Mouse (Mus musculus) G1E (cell line): Measurements from ENCODE around the gene Itch. TPM values are rescaled to one million over a fixed set of nuclear protein-coding genes. Genes with fewer than 3 reads are reported as not detected.

ENCODE experiments used
- ATAC-seq: 2 replicates; pipeline ENCODE4 v1.8.0; 2016; ENCODE audit warnings: mild to moderate bottlenecking; ENCODE audit not compliant: insufficient number of reproducible peaks, poor library complexity, low FRiP score, severe bottlenecking; ENCODE audit errors: extremely low read depth
- DNase-seq: peaks from one replicate; pipeline ENCODE4 v3.0.0; 2012; ENCODE audit warnings: low spot score
- H3K27me3 ChIP-seq: 2 replicates; pipeline ENCODE4 v1.6.1; 2012; ENCODE audit warnings: mild to moderate bottlenecking, low read length, inconsistent platforms; ENCODE audit not compliant: insufficient read depth
- H3K36me3 ChIP-seq: replicated peaks from 2 replicates; pipeline ENCODE3; 2012; ENCODE audit warnings: mild to moderate bottlenecking, inconsistent platforms
- H3K4me1 ChIP-seq: 2 replicates; pipeline ENCODE4 v1.6.1; 2012; ENCODE audit warnings: low read depth, low read length, inconsistent platforms, mixed read lengths; ENCODE audit not compliant: insufficient read depth
- H3K4me3 ChIP-seq: 2 replicates; pipeline ENCODE4 v1.5.1; 2012; ENCODE audit warnings: low read depth, mild to moderate bottlenecking, inconsistent platforms, low read length, moderate library complexity, mixed read lengths
- H3K9me3 ChIP-seq: replicated peaks from 2 replicates; pipeline ENCODE4 v1.6.1; 2012; ENCODE audit warnings: inconsistent platforms
- CTCF ChIP-seq: IDR thresholded peaks from 2 replicates; pipeline ENCODE4 v1.5.1; 2012; ENCODE audit warnings: low read depth, low read length, inconsistent platforms, mixed read lengths
- GATA1 ChIP-seq: IDR thresholded peaks from 2 replicates; pipeline ENCODE4 v1.6.1; 2012; ENCODE audit warnings: borderline replicate concordance, low read length, inconsistent platforms, mixed read lengths
- GATA2 ChIP-seq: IDR thresholded peaks from 2 replicates; pipeline ENCODE4 v1.6.1; 2012; ENCODE audit warnings: low read depth, low read length, inconsistent platforms, borderline replicate concordance
- POLR2AphosphoS5 ChIP-seq: IDR thresholded peaks from 2 replicates; pipeline ENCODE4 v1.6.1; 2012; ENCODE audit warnings: low read depth, low read length, inconsistent platforms; ENCODE audit not compliant: insufficient replicate concordance
- TAL1 ChIP-seq: conservative IDR thresholded peaks from 2 replicates; pipeline ENCODE4 v1.6.1; 2012; ENCODE audit warnings: low read depth, low read length, inconsistent platforms, mixed read lengths
- polyA plus RNA-seq: library from polyadenylated mRNA; stranded (reverse); fragments of >175 nt; gene quantifications from 2 replicates; pipeline ENCODE4 v1.2.3, GENCODE M21; 2012
- total RNA-seq, 2 experiments: library from RNA; stranded (forward) in 1 of 2; stranded (reverse) in 1 of 2; fragments of 200-1000 nt in 1 of 2; fragments of >200 nt in 1 of 2; fragmentation: Nextera tagmentation in 1 of 2; gene quantifications; 2 replicates each; pipeline ENCODE4 v1.2.3; 2014 to 2017

Gene Itch
- total RNA-seq (2014; fragmentation: Nextera tagmentation): 65.6 and 66.5 TPM in 2 replicates
- total RNA-seq (2017): 53.9 and 63.4 TPM in 2 replicates
- polyA plus RNA-seq: 1.8 TPM in 2 replicates

GRCm38 (mm10) chr2:155133011-155133976, at the start of gene Itch:
Gene Itch, plus strand, starts transcription at chr2:155133509.
- H3K4me3 ChIP-seq: peak within 1 kb of the TSS; percentile 91
- ATAC-seq: peak; percentile 90
- peaks cover 25% of the 10 kb centered on the region for H3K4me1 ChIP-seq

DNA sequence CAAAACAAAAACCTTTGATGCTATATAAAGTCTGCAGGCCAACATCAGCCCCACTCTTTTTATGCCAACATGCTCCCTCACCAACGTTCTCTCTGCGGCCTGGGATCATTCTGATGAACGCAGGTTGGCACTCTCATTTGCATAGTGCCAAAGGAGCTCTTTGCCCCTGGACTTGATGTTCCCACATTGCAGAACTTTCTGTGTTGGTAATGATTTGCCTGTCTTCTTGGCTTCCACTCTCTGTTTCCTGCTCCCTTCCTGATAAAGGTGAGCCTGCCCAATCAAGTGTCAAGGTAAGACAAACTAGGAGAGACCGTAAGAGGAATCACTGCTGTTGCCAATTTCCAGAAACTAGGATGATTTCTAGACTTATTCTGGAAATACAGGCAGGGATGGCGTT, 48.8 kb upstream of the Itch start:
- ATAC-seq: no peak
- no peak overlapping the region for H3K4me3 ChIP-seq
- DNase-seq: no peak

More at GRCm38 (mm10) chr2:155133011-155133976, at the start of gene Itch:
- no peak for TF ChIP-seq TAL1
- TF ChIP-seq GATA1: no peak
- TF ChIP-seq CTCF: no peak
- TF ChIP-seq GATA2: no peak
- no peak for TF ChIP-seq POLR2AphosphoS5
- H3K27me3 ChIP-seq: peaks cover 10% of the 10 kb centered on the region; the same call in 1 of the 2 replicates
- H3K36me3 ChIP-seq: peaks cover 14% of the 10 kb centered on the region
- no peaks in the 10 kb centered on the region for H3K9me3 ChIP-seq
- DNase-seq: peak; percentile 92

DNA sequence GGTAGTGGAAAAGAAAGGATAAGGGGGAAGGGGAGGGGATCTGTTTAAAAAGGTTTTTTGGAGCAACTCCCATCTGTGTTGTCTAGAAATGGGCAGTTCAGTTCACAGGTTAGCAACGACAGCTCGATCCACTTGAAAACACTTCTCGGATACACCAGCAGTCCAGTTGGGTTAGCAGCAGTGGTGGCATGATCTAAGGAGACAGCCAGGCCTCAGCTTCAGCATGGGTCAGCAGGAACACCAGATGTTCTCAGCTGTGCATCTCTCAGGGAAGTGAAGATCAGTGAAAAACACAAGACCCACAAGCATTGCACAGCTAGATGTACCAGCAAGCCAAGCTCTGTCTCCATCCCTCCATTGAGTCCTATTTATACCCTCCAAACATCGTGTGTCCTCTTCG, 47.0 kb upstream of the Itch start:
- ATAC-seq: no peak
- no peaks in the 10 kb centered on the region for H3K36me3 ChIP-seq
- peaks cover 41% of the 10 kb centered on the region for H3K27me3 ChIP-seq
- H3K4me3 ChIP-seq: no peak overlapping the region
- DNase-seq: no peak
- no peak for TF ChIP-seq POLR2AphosphoS5
- TF ChIP-seq TAL1: no peak
- TF ChIP-seq GATA1: no peak
- no peak for TF ChIP-seq CTCF
- no peak for TF ChIP-seq GATA2
- no peaks in the 10 kb centered on the region for H3K9me3 ChIP-seq
- H3K4me1 ChIP-seq: 0 out of 2 replicates have a peak, but pooled peaks cover 3% of the 10 kb centered on the region

More for the DNA sequence above, 48.8 kb upstream of the Itch start:
- H3K27me3 ChIP-seq: peaks cover 37% of the 10 kb centered on the region
- H3K9me3 ChIP-seq: no peaks in the 10 kb centered on the region
- peaks cover 12% of the 10 kb centered on the region for H3K4me1 ChIP-seq
- H3K36me3 ChIP-seq: no peaks in the 10 kb centered on the region
- TF ChIP-seq GATA1 (no peak), CTCF (no peak), TAL1 (no peak), GATA2 (no peak), POLR2AphosphoS5 (no peak)

- Histone ChIP-seq H3K36me3 (no peaks in the 10 kb centered on the region), H3K4me3 (no peak overlapping the region), H3K27me3 (peaks cover 29% of the 10 kb centered on the region), H3K9me3 (no peaks in the 10 kb centered on the region), H3K4me1 (0 out of 2 replicates have a peak, but pooled peaks cover 3% of the 10 kb centered on the region)
- no peak for ATAC-seq
- DNase-seq: no peak
- TF ChIP-seq CTCF: no peak
- no peak for TF ChIP-seq GATA2
- TF ChIP-seq GATA1: no peak
- no peak for TF ChIP-seq POLR2AphosphoS5
- no peak for TF ChIP-seq TAL1
Measured at GRCm38 (mm10) chr2:155088264-155088663, 45.0 kb upstream of the Itch start.

GRCm38 (mm10) chr2:155090909-155091742, 42.2 kb upstream of the Itch start:
- Histone ChIP-seq H3K9me3 (no peaks in the 10 kb centered on the region), H3K27me3 (peaks cover 26% of the 10 kb centered on the region), H3K36me3 (no peaks in the 10 kb centered on the region), H3K4me1 (0 out of 2 replicates have a peak, but pooled peaks cover 3% of the 10 kb centered on the region), H3K4me3 (no peak overlapping the region)
- no peak for TF ChIP-seq GATA2
- TF ChIP-seq CTCF: no peak
- TF ChIP-seq TAL1: no peak
- no peak for TF ChIP-seq POLR2AphosphoS5
- no peak for TF ChIP-seq GATA1
- DNase-seq (no peak), ATAC-seq (no peak)

GRCm38 (mm10) chr2:155091743-155092075, 41.6 kb upstream of the Itch start:
- no peak for TF ChIP-seq TAL1
- no peak for ATAC-seq
- Histone ChIP-seq H3K27me3 (peaks cover 21% of the 10 kb centered on the region), H3K4me1 (0 out of 2 replicates have a peak, but pooled peaks cover 3% of the 10 kb centered on the region), H3K4me3 (no peak overlapping the region), H3K9me3 (no peaks in the 10 kb centered on the region), H3K36me3 (no peaks in the 10 kb centered on the region)
- DNase-seq: no peak
